Mouse (Mus musculus) layer of hippocampus, postnatal 25 days (tissue): ENCODE measurements around the gene Cyp2c65. TPM values are rescaled to one million over a fixed set of nuclear protein-coding genes. Genes with fewer than 3 reads are reported as not detected.
"Not testable (repeated sequence)": the region's sequence is repeated elsewhere in the genome, so short reads cannot be mapped to it uniquely, and the experiment has no call there.

Source experiments
- DNase-seq, 2 experiments: peaks; one replicate each; pipeline ENCODE4 v3.0.0; 2022; ENCODE audit warnings: mixed read lengths in 2 of 2, low spot score in 1 of 2; ENCODE audit errors: extremely low spot score in 1 of 2
- total RNA-seq, 2 experiments: library from RNA; stranded (reverse); gene quantifications; 2 replicates each; pipeline ENCODE4 v1.2.3; 2021

Cyp2c65 gene
- total RNA-seq, result under 1 TPM in 1 of 2 experiments, not detected in 1; 0.19 TPM

- DNase-seq, result no peak
Observed at GRCm38 (mm10) chr19:39060719-39061118, at the start of gene Cyp2c65. Gene Cyp2c65 (plus strand): TSS chr19:39061015.

GRCm38 (mm10) chr19:39057928-39058327 lies 2.9 kb upstream of the Cyp2c65 start:
- no peak for DNase-seq

- DNase-seq, result not testable (repeated sequence)
Observed at GRCm38 (mm10) chr19:39098779-39099178, 38.0 kb downstream of the Cyp2c65 start.

- DNase-seq, result no peak
Observed at GRCm38 (mm10) chr19:39113644-39114043, 52.8 kb downstream of the Cyp2c65 start, which contains the start of gene Cyp2c66. Gene Cyp2c66 (plus strand): TSS chr19:39113898.

Other genes with a start within 250 kb of the Cyp2c65 start
- 10 to 100 TPM; 13.7 to 13.8 TPM for gene Noc3l, start 241.8 kb upstream of the Cyp2c65 start, total RNA-seq
- gene Tbc1d12, start 224.4 kb upstream of the Cyp2c65 start, total RNA-seq, result 10 to 100 TPM; 12.3 to 13.0 TPM
- 1 to 10 TPM; 2.7 to 5.7 TPM for gene Hells, start 130.1 kb upstream of the Cyp2c65 start, total RNA-seq
- gene Cyp2c55, start 54.0 kb upstream of the Cyp2c65 start, total RNA-seq, result under 1 TPM in 1 of 2 experiments, not detected in 1; 0.30 TPM
- gene Cyp2c66, start 52.9 kb downstream of the Cyp2c65 start, total RNA-seq, result not detected
- gene Cyp2c29, start 208.4 kb downstream of the Cyp2c65 start, total RNA-seq, result not detected